Mouse (Mus musculus) left cerebral cortex, postnatal 10 days (tissue): Measurements from ENCODE around the gene Dlg2. TPM values are rescaled to one million over a fixed set of nuclear protein-coding genes. Genes with fewer than 3 reads are reported as not detected.

Experiments
- DNase-seq, 2 experiments: peaks; one replicate each; pipeline ENCODE4 v3.0.0; 2021 to 2022; ENCODE audit warnings: low spot score in 2 of 2, mixed read lengths in 1 of 2; ENCODE audit errors: extremely low spot score in 1 of 2
- intact Hi-C: fragments of 180-260 bp; cut with DNase I; formaldehyde crosslinking; loops from one replicate; pipeline ENCODE4 v1.15.1; 2025
- total RNA-seq, 2 experiments: library from RNA; stranded (reverse); gene quantifications; 2 replicates each; pipeline ENCODE4 v1.2.3; 2021

Gene Dlg2
- total RNA-seq, 2 experiments from 2014 or later = 426 to 445 TPM

DNA sequence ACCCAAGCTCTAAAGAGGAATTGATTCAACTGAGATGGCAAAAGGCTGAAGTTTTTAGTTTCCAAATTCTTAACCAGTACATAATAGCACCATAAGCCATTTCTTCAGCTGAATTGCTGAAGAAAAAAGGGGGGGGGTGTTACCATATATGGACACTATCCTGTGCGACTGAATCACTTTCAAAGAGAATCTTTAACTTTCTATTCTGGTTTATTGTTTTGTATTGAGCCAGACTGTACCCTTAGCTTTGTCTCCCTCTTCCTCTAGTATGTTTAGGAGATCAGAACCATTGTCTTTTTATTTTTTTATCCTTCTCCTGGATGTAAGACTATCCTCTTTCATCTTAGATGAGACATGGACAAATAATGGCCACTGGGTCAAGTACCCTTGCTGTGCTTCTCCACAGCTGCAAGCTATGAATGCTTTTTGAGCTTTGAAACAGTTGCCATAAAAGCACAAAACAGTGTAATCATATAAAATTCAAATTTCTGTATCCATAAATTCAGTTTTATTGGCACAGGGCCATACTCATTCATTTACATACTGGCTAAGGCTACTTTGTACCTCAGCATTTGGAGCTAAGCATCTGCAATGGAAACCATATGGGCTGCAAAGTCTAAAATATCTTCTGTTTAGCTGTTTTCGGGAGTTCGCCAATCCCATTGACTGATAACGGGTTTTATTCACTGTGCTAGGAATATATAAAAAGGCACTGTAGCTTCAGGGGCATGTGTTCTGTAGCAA lies 568.7 kb downstream of the Dlg2 start:
- intact Hi-C loops = no loop called here
- peak in 1 of 2 experiments; percentile 82 for DNase-seq

DNA sequence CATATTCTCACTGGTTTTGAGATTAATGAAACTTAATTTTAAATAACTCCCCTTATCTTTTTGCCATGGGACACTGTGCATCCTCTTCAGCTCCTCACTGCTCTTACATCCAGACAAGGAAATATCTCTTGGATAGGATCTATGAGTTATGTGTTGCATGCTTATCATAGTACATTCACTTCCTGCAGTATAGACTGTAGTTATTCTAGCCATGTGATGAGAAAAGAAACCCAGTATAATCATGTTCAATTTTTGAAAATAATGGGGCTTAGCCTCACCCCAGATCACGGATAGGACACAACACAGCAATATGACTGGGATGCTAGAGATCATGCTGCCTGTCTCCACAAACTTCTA lies 569.2 kb downstream of the Dlg2 start:
- no peak for DNase-seq
- intact Hi-C loops = no loop called here

DNA sequence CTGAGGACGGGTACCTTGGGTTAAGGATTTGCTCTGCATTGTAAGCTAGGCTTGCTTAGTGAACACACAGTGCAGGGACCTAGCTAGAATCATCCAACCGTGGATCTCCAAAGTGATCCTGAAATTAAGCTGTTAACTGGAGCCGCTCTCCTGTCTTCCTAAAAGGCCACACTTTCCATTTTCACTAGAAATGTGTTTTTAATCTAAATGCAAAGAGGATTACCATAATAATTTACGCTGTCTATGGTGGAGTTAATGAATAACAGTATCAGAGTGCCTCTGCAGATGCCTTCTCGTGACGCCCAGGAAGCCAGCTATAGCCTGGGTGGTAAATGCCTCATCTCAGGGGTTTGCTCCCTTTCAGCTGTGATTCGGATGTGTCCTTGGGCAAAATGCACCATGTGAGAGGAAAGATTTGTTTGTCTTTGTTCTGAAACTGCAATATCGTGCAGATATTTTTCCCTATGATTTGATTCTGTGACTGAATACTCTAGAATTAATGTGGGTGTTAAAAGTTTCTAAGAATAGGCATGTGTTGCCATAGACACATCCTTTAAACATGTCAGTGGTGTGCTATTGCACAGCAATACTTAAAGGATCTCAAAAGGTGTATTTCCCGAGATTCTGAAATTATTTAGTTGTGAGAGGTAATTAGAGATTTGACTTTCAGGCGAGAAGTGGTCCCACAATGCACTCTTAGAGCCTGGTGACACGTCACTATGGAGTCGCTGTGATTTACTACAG lies 587.0 kb downstream of the Dlg2 start:
- intact Hi-C loops = no loop called here
- no peak for DNase-seq

DNA sequence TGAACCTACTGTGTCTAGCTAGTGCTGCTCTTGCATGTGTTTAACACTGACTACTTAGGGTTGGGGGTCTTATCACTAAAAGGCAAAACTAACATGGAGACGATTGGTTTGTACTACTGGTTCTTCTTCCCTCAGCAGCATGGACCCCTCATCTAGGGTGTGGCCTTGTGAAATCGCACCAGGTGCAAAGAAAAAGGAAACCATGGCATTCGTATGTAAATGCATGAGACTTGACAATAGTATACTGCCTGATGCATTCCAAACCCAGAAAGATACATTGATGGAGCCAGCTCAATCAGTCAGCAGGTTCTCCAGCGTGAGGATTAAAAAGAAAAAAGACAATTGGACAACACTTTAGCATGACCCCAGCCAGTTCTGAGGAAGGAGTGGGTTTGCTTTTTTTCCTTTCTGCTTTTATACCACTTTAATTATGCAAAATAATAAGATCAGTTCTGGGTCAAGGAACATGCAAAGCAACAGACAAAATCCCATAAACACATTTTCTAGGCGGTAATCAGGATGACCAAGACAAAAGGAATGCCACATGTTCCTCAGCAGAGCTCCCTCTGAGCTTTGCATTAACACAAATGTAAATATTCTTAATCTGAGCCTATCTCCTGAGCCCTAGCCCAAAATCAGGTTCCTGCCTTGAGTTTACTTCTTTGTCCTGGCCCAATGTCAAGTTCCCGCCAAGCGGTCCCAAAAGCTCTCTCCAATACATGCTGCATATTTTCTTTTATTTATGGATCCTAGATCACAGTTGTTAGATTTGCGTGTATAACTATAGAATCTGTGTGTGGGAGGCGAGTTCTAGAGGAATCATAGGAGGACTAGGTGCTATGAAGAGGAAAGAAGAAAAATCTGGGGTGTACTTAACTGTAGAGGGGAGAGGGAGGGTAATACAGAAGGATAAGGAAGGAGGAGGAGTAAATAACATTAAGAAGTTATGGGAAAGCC lies 595.6 kb downstream of the Dlg2 start:
- no peak for DNase-seq
- intact Hi-C loops = no loop called here

DNA sequence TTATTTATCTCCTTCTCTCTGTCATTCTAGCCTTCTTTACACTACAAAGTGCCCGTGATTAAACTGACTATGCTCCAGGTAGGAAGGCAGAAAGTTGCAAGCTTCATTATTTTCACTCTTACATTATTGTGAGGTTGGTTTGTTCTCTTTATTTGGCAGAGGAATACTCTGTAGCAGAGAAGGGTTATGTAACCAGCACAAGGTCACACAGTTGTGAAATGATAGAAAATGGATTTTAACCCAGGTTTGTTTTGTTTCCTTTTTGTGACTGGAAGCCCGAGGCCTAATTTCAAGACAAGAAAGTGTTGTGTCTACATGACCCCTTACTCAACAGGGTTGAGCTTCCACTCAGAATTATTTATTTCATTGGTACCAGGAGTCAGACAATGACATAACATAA lies 609.6 kb downstream of the Dlg2 start:
- no peak for DNase-seq
- intact Hi-C loops = no loop called here

DNA sequence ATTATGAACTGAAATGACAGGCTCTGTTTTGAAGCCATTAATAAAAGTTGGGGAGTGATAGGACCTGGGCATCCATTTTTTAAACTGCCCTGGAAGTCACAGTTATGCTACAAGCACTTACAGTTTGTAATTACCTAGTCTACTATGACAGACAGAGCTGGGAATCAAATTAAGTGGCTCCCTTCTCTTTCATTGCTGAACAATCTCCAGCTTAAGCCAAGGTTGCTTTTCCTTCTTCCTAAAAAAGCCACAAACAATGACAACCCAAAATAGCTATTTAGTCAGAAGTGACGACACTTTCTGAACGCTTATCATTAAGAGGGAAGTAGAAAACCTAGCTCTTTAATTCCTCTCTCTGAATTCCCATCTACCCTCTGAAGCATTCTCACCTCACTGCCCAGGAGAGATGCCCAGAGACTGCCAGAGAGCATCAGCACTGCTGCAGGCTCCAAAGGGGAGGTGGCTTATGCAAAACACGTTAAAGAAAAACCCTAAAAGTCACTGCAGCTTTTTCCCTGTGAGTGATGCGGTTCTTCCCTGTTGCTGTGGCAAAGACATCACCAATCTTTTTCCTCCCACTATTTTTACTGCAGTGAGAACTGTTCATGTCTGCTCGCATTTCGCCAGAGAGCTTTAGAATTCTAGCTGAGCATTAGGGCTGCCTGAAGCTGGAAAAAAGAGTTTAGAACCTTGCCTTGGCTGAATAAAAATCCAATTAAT lies 612.9 kb downstream of the Dlg2 start:
- intact Hi-C loops = no loop called here
- peak; percentile 15 to 42 for DNase-seq

DNA sequence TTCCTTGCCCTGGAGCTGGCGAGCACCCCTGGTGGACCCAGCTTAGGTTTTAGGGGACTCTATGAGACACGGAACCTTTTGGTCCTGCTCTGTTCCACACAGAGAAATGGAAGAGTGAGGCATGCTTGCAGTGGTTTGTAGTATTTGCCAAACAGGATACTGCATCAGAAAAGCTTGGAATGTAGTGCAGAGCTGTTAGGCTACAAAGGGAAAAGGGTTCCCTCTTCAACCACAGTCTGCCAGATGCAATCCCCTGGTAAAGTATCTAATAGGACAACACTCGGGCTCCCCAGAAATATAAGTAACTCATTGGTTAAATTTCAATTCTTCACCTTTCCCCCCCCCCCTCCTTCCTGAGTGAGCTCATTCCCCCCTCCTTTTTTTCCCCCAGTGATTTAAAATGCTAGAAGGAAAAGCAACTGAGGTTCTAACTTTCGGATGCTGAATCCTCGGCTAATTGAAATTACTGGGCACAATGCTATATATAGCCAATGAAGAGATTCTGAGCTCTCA lies 613.9 kb downstream of the Dlg2 start:
- DNase-seq = no peak
- intact Hi-C loops = loop anchor here (10.0 kb wide), 3 partner anchors 124 to 396 kb away; no protein-coding TSS in a partner anchor

DNA sequence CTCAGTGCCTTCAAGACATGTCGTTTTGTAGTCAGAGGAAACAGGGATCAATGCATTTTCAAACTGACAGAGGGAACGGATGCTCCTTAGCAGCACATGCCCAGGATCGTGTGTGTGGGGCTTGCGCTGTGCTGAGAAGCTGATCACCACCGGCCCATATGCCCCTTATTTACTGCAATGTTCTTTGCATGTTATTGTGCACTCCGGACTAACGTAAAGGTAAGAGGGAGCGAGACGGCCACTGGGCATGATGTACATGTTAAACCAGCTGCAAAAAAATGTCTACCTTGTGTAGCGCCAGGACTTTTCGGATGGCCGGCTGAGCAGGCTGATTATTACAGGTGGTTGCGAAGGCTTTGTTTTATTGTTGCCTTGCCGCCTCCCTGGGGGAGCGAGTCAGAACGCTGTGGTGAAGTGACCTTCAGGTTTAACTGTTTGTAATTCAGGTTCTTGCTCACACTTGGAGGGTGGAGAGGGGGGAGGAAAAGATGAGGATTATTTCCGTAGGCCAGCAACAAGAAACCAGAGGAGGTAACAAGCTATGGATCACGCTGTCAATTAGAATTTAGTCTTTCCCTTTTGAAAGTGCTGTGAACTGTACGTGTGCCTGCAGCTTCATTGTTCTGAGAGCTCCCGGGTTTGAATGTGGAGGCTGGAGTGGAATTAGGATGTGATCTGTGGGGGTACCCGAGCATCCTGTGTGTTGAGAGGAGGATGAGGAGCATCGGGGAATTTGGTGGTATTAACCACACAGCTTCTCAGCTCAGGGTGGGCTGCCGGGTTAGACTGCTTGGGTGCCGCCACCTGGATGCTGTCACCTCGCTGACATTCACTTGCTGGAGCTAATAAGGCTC lies 614.6 kb downstream of the Dlg2 start:
- peak; percentile 20 to 22 for DNase-seq
- intact Hi-C loops = loop anchor here (10.0 kb wide), 3 partner anchors 124 to 396 kb away; no protein-coding TSS in a partner anchor

DNA sequence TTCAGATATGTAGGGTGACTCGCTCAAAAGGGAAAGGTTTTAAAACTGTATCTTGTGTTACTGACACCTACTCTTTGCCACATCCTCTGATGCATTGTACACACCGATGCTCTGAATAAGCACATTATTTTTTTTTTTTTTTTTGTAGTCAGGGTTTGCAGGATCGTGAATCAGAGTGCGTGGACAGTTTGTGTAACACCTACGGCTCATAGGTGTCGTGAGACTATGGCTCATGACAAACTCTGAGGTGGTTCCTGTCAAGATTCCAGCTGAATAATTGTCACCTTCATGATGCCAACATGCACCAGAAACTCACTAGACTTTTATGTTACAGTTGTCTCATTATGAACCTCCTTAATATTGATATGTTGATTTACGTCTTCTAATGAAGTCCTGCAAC lies 620.0 kb downstream of the Dlg2 start:
- DNase-seq = no peak
- intact Hi-C loops = loop anchor here (10.0 kb wide), 3 partner anchors 118 to 402 kb away; no protein-coding TSS in a partner anchor

DNA sequence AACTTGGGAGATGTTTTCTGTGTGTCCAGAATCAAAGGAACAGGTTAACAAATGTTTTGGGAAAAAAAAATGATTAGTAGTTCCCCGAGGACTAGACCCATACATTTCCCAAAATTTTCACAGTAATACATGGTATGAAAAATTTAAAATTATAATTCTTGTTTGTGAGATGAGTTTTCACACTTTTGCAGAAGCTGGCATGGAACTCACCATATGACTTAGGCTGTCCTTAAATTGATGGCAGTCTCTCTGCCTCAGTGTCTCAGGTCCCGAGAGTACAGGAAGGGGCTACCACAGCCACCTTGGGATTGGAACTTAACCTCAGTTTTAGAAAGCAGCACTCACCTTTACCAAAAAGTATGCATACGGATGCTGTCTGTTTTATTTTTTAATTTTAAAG lies 622.0 kb downstream of the Dlg2 start:
- intact Hi-C loops = loop anchor here (10.0 kb wide), 3 partner anchors 116 to 404 kb away; no protein-coding TSS in a partner anchor
- no peak for DNase-seq

DNA sequence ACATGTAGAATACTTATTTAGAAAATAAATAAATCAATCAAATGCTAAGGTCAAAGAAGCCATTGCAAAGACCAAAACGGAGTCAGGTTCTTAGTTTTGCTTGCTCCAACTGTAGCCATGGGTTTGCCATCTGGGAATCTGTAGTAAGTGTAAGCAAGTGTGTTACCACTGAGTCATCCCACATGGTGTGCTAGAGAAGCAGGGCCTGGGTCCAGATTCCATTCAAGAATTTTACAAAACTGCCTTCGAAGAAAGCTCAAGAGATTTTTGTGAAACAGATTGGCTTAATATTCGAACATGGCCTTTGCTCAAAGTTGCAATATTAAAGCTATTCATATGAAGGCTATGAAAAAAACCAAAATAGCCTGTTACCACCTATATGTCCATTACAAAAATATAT lies 633.1 kb downstream of the Dlg2 start:
- no peak for DNase-seq
- intact Hi-C loops = no loop called here

DNA sequence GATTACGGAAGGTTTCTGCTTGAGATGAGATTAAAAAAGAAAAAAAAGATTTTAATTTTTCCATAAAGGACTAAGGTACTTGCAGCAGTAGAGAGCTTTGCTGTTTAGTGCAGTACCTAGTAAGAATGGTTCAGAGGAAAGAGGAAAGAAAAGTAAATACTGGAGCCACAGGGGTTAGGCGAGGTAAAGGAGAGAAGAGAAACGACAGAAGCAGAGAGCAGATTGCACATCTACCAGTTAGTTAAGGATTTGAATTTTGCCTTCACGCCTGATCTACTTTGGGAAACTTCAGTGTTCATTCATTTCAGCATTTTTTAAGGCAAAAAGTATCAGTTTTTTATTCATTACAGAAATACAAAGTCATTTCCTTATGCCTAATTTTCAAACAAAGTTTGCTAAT lies 655.7 kb downstream of the Dlg2 start:
- no peak for DNase-seq
- intact Hi-C loops = no loop called here

DNA sequence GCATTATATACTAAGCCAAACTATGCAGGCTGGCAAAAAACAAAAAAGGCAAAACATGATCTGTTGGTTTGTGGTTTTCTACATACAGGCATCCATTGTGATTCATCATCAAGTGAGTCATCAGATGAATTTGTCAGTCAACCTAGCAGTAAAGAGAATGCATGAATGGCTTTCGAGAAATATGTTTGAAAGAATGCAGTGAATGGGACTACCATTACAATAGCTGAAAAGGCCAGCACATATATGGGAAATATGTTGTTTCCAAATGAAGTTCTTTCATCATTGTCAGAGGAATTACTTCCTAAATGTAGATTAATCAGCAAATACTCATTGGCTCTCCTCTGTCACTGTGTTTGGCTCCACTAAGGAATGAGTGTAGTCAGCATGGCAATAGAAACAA lies 677.6 kb downstream of the Dlg2 start:
- no peak for DNase-seq
- intact Hi-C loops = no loop called here

DNA sequence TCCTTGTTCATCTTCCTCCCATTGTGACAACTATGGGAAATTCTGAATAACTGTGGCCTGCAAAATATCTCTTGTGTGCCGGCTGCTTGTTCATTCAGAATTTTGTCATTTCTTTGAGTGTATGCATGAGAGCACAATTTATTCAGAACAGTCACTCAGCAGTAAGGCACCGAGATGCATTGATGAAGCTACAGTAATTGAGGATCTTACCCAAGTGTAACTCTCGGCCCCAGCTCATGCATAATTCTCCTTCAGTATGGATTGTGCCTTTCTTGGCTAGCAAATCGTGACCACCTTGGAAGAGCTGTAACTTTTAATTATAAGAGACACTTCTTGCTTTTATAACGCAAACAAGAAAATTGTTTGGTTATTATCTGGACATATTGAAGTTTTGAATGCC lies 682.7 kb downstream of the Dlg2 start:
- intact Hi-C loops = no loop called here
- no peak for DNase-seq

DNA sequence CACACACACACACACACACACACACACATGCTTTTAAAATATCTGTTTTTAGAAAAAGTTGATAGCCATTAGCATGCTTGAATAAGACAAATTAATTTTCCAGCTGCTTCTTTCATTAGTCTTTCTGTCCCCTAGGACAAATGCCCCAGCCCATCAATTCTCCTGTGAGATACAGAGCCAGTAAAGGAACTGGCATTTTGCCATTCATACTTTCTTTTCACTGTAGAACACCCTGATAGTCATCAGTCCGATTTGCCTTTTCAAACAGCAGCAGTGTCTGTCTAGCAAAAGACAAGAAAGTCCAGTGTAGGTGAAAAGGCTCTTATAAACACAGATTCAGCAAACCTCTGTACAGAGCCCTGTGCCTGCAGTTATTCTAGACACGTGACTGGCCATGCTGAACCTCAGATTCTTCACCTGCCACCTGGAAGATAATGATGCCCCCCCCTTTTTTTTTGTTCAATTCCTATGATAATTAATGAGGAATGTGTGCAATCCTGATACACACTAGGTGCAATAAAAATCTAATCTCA lies 685.2 kb downstream of the Dlg2 start:
- DNase-seq = no peak
- intact Hi-C loops = no loop called here

DNA sequence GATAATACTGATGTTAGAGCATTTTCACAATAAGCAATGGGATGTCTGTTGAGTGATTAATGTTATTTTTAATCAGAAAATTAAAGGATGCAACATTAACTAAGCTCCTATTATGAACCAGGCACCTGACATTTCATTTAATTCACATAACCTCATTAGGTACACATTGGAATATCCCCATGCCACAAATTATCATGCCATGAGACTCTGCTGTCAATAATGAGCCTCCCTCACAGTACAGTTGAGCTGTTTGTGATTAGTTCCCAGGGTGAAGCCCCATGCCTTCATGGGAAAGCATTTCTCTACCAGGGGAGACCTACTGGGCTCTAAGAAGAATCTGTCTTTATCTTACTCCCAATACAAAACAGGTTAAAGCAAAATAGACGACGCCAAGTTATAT lies 697.1 kb downstream of the Dlg2 start:
- no peak for DNase-seq
- intact Hi-C loops = no loop called here

DNA sequence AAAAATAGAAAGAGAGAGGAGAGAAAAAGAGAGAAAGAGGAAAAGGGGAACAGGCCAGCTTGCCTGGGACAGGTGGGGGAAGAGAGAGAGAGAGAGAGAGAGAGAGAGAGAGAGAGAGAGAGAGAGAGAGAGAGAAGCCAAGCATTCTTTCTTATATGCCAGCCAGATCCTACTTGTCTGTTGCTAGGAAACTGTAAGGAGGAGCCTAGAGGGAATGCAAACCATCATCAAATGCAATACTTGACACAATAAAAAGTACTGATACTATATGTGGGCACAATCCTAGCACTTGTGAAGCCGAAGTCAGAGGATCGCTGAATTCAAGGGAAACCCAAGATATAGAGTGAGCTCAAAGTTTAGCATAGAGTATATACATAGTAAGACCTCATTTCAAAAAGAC lies 711.7 kb downstream of the Dlg2 start:
- intact Hi-C loops = no loop called here
- no peak for DNase-seq
